Mouse (Mus musculus) G1E (cell line): Measurements from ENCODE around the gene Vax2.
A peak's percentile ranks its signal among the peaks of the same experiment; 100 is the strongest.

ENCODE experiments used
- CTCF ChIP-seq: IDR thresholded peaks from 2 replicates; pipeline ENCODE4 v1.5.1; 2012; ENCODE audit warnings: low read depth, low read length, inconsistent platforms, mixed read lengths
- GATA2 ChIP-seq: IDR thresholded peaks from 2 replicates; pipeline ENCODE4 v1.6.1; 2012; ENCODE audit warnings: low read depth, low read length, inconsistent platforms, borderline replicate concordance

- TF ChIP-seq CTCF (peak; percentile 44; the same call in 1 of the 2 replicates), GATA2 (no peak)
Observed at GRCm38 (mm10) chr6:83673395-83673794, 37.7 kb upstream of the Vax2 start.
